Mouse (Mus musculus) adrenal gland, postnatal 36 days (tissue): Measurements from ENCODE around the gene Ttll11. TPM values are rescaled to one million over a fixed set of nuclear protein-coding genes. Genes with fewer than 3 reads are reported as not detected.

Experiments used
- DNase-seq, 2 experiments: peaks; one replicate each; pipeline ENCODE4 v3.0.0; 2021; ENCODE audit warnings: mixed read lengths in 1 of 2
- total RNA-seq, 2 experiments: library from RNA; stranded (reverse); gene quantifications; 2 replicates each; pipeline ENCODE4 v1.2.3; 2021

Gene Ttll11
- total RNA-seq, 2 experiments from 2014 or later: 1.7 to 23.0 TPM

DNA sequence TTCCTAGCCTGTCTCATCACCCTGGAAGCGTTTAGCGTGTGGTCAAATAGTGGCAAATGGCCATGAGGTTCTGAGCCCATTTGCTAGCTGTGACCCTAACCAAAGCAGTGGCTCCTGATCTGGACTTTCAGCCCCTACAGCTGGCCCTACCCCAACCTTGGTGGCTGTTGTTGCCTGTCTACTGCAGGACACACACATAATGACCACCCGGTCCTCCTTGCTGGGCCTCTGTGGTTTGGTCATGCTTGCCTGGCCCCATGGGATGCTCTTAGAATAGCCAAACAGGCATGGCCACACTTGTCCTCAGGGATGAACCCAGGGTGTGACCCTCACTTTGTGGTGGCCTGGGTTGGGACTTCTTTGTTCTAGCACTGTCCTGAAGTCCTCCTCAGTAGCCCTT is 80.0 kb downstream of the Ttll11 start:
- DNase-seq: no peak

DNA sequence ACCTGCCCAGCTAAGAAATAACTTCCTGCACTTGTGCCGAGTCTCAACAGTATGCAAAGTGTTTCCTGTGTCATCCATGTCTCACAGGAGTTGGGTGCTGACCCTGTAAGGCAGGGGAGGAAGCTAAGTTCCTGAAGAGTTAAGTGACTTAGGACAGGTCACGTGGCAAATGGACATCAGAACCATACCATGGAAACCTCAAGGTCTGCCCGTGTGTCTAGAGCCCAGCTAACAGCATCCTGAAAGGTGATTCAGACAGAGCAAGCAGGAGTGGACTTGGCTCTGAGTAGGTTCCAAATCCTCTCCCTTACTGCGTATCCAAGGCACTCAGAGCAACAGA is 80.6 kb downstream of the Ttll11 start:
- DNase-seq: no peak

DNA sequence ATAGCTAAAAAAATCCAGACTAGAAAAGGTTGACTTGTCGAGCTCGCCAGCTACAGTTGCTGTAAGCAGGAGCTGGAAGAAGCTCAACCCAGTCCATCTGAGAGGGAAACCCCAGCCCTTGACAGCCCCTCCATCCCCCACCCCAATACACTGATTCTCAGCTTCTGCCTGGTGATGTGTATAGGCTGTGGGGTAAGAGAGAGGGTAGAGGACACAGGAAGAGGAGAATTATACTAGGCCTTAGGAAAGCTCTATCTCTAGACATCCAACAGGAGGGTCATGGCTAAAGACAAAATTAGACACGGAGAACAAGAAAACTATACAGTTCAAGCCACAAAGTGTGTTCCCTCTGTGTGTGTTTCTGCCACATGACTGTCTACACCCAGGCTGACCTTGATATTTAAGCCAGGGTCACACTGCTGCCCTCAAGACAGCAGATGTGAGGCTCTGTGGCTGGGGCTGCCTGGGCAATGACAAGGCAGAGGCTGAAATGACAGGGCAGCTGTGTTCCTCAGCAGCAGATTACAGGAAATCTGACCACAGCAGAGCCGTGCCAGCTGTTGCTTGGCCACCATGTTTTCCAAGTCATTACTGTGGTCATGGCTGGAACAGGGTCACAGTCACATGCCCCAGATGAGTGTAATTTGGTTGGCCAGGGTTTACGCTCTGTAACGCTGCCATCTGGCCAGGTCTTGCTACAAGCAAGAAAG is 81.1 kb downstream of the Ttll11 start:
- peak; percentile 57 to 72 for DNase-seq

DNA sequence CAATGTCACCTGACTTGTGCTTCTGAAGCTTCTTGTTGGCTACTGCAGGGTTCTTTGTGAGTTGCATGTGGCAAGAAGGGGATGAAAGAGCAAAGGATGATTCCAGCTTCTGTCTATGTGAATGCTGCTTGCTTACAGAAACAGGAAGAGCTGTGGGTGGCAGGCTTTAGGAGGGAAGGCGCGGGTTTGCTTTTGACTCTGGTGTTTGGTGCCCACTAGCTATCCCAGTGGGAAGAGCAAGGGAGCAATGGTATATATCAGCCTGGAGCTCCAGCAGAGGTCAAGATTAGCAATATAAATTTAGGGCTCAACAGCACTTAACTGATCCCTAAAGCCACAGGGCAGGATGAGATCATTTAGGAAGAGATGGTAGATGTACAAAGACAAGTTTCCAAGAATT is 82.6 kb downstream of the Ttll11 start:
- no peak for DNase-seq

DNA sequence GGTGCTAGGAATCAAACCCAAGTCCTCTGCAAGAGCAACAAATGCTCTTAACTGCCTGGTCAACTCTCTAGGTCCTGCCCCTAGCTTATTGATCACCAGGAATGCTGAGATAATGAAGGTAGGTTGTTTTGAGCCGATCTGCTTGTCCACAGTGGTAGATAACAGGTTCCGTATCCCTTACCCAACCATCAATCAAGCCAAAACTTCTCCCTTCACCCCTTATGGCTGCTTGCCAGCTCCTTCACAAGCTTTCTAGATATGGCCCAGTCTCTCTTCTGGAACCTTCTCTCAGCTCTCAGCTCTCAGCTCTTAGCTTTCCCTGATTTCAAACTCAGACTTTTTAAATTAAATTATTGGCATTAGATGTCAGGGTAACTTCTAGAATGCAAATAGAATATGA is 85.2 kb downstream of the Ttll11 start:
- no peak for DNase-seq

DNA sequence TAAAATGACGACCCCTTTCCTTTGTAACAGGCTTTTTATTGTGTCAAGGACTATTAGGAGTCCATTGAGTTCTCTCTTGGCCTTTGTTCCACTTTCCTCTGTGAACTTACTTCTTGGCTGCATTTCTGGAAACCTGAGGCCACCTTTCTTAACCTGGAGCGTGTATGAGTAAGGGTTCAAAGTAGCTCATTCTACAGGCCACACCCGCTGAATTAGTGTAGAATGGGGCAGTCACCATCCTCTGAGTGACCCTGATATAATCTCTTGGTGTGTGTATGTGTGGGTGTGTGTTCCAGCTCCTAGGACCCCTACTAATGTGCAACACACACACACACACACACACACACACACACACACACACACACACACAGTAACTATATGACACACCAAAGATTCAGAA is 89.1 kb downstream of the Ttll11 start:
- DNase-seq: no peak

DNA sequence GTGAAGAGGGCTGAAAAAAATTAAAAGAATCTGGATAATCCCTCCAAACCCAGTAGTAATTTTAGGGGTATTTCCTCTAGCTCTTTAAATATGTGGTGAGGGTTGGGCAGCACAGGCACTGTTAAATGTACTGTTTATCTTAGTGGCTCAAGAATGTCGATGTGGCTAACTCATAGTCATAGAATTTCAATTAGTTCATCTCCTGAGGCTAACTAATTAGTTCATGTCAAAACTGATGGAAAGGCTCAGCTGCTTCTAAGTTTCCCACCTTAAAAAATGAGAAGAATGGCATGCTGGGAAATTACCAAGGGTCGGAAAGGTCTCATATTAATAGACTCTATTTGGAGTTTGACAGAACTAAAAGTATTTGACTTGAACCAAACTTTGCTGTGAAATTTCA is 89.9 kb downstream of the Ttll11 start:
- no peak for DNase-seq

DNA sequence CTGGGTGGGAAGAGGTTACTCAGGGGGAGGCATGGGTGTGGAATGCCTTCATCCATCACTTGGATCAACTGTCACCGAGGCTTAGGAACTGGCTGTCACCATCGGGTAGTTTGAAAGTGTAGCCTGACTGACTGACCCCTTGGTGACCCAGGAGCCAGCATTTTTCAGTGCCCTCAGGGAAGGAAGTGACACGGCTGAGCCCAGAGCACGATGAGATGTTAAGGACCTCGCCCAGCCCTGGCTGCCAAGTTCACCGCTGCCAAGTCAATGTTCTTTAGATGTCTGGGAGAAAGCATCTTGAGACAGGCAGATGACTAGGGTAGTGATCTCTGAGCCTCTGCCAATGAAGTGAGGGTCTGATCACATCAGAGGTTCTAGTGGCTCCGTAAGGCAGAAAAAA is 95.4 kb downstream of the Ttll11 start:
- peak in 1 of 2 experiments; percentile 16 for DNase-seq

DNA sequence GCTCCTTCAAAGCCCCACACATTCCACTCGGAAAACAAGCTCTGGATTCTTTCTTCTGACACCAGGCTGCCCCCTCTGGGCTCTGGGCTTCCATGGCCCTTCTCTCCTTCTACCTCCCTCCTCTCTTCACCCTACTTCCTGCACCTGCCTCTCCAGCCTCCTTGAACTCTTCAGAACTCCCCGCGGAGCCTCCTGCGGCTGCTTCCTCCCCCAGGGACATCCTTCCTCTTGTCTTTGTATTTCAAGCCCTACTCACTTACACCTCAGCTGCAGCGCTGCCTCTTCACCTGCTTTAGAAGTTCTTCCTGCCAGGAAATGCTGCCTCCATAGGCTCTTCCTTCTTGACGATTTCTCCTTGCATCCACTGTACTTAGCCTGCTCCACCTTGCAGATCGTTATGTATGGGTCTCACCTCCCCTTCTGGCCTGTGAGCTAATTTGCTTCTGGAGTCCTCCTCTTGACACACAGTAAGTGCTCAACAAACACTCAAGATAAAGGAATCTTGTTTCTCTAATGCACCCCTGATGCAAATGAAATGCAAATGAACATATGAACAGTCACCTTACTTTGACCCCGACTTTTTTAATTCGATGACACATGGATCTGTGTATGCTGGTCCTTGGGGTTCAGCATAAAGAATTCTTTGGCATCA is 97.3 kb downstream of the Ttll11 start:
- DNase-seq: no peak

DNA sequence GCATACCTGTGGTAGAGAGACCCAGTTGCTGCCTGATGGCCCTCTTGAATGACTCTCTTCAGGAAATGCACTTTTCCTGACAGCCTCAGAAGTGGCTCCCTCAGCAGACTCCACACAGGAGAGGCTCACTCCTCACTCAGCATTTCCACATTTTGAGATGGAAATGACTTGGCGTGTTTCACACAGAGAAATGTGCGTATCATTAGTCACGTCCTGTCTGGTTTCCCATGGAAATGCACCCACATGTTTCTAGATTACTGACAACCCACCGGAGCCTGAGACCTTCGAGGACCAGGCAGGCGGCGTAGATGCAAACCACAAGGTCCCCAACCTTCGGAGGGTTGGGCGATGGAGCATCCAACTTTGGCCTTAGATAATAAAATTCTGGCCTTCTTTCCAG is 97.8 kb downstream of the Ttll11 start:
- DNase-seq: no peak

DNA sequence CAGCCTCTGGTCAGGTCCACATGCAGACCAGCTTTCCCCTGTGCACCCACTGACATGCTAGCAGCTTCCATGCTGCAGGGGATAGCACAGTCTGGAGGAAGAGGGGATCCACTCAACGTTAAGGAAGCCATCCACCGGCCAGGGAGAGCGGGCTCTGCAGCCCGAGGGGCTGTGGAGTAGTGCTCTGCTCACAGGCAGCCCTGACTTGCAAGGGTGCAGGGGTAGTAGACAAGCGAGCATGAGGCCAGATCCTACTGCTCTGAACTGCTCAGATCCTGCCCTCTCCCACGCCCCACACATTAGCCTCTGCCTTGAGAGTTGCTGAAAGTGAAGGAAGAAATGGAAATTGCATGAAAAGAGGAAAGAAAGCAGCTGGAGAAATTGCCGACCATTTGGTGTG is 99.4 kb downstream of the Ttll11 start:
- DNase-seq: no peak

DNA sequence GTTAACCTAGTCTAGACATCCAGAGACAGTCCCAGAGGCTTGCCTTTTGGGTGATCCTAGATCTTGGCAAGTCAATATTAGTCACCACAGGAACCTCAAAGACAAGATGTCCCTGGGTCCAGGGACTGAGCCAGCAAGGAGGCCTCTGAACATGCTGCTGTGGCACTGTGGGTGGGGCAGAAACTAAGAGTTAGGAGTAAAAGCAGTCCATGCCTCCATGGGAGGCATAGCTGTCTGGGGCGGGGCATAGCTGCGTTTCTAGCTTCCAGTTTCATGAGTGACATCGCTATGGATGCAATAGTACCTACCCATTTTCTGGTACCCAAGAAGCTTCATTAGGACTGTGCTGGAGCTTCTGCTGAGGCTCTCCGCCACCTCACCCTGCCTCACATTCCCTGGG is 99.8 kb downstream of the Ttll11 start:
- no peak for DNase-seq

DNA sequence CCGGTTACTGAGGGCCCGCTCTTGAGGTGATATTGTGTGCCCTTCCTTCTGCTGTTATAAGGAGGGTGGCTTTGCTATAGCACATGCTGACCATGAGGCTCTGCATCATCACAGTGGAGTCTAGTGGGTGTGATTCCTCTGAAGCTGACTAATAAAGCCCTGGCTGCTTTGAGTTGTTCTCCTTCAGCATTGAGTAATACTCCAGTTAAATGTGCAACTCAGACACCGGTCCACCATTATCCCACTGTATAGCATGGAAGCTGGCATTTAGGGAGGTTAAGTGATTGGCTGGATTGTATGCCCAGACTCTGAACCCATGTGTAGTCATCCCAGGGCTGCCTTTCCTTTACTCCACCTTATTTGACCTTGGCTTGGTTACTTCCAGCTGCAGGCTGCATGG is 101.2 kb downstream of the Ttll11 start:
- peak in 1 of 2 experiments; percentile 25 for DNase-seq

DNA sequence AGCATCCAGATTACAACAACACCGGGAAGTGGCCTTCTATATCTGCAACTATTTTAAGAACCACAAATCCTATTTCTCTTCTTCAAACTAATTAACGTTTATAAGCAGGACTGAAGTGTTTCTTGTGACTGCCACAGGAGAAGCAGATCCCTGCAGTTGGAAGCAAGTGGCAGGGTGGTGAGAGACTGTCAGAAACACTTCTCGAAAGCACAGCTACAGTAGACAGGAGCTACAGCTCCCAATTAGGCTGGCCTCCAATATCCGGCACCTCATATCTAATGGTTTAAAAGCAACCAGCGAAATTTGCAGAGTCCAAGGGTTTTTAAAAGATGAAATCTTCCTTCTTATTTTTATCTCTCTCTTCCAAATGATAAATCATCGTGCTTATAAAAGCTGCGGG is 104.1 kb downstream of the Ttll11 start:
- DNase-seq: no peak

DNA sequence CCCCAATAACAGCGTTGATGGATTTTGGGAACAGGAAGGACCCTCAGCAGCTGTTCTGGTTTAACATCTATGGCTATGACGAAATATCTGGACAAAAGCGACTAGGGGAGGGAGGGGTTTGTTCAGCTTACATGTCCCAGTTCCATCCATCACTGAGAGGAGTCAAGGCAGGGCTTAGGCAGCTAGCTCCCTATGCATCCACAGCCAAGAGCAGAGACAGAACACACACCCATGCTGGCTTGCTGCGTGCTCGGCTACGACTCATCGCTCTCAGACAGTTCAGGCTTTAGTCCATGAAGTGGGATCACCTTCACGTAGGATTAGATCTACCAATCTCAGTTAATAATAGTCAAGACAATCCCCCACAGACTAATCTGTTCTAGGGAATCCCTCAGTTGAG is 105.3 kb downstream of the Ttll11 start:
- no peak for DNase-seq

DNA sequence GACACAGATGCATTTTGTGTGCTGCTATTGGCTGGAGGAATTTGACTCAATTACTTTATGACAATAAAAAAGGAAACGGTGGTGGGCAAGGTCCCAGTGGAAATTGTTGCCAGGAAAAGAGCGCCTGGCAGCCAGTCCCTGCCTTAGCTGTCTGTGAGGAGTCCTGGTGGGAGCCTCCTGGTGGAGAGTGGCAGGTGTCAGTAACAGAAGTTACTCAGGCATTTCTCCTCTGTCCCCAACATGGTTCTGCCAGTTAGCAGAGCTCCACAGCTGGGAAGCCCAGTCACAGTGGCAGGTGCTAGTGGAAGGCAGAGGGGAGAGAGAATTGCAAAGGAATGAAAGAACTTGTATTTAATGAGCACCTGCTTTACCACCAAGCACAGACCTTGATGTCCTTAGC is 110.5 kb downstream of the Ttll11 start:
- DNase-seq: no peak

DNA sequence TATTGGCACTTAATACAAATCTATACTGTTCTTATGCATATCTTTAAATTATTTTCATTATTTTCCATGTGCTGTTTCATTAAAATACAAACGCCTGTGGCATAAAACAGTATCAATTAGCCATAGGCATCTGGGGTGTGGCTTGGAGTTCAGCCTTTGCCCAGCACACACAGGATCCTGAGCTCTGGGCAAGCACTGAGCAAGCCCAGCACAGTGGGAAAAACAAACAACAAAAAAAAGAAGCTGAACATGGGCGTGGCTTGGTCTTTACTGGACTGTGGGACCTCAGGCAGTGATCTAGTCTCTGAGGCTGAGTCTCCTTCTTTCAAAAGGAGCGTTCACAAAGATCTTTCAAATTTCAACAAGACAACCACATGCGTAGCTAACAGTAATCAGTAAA is 116.4 kb downstream of the Ttll11 start:
- no peak for DNase-seq

DNA sequence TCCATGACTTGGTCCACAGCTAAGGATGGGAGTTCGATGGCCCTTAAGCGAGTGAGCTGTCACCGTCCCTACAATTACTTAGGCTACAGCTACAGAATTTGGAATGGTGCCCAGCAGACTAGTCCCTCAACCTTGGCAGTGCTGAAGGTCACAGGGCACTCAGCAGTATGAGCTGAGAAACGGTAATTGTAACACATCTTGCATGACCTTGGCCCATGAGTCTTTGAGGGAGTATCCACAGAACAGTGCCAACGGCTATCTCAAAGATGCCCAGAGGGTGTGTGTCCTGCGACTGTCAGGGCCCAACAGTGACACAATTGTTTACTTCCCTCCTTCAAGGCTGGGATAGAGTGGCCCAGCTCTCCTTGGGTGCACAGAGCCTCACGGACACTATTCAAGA is 118.5 kb downstream of the Ttll11 start:
- DNase-seq: peak; percentile 74 to 78

DNA sequence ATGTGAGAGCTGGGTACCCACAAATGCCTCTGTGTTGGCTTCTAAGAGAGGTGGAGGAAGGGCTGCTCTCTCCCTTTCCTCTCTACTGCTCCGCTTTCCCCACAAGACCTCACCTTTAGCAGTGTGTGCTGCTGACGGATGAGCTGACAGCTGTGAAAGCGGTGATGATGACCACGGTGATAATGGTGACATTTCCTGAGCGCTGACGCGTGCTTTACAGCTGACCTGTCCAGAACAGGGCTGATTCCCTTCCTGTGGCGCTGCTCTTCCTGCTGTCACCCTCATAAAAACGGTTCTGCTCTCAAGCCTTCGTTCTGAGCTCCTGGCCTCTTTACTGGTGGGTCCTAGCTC is 119.3 kb downstream of the Ttll11 start:
- no peak for DNase-seq

DNA sequence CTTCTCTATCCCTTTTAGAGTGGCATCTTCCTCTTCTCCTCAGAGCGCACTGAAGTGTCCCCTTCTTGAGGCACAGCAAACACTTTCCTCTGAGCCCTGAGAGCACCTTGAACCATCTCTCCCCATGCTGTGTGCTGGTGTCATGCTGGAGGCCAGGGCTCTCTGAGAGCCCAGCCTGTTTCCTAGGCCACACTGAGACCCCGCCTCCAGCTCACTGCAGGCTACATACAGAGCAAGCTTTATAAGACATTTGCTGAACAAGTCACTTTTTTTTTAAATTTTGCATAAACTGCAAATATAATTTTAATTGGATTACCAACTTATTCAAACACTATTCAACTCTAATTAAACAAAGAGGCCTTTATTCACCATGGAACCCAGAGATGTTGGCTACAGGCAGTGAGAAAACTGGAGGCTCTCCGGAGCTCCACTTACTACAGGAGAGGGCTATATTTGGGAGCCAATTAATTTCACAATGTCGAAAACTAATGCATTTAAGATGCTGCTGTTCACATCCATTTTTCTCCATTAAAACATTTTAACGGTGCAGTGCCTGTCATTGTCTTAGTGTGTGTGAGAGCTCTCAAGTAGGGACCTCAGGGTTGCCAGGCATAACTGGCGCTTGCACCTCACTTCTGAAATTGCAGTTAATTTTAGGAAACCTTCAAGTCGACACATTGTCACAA is 119.9 kb downstream of the Ttll11 start:
- DNase-seq: no peak

DNA sequence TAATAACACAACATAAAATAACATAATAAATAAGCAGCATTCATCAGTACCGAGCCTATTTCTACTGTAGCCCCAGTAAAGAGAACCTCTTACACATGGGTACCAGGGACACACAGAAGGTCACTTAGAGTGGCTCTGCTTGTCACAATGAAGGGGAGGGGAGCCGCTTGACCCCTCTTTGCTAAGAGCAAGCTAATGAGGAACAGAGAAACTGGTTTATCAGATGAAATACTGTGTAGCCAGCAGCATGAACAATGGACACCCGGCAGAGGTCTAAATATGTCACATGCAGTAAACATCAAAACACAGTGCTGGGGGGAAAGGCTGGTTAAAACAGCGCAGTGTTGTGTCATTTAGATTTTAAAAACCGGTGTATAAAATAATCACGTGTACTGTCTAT is 121.4 kb downstream of the Ttll11 start:
- no peak for DNase-seq

DNA sequence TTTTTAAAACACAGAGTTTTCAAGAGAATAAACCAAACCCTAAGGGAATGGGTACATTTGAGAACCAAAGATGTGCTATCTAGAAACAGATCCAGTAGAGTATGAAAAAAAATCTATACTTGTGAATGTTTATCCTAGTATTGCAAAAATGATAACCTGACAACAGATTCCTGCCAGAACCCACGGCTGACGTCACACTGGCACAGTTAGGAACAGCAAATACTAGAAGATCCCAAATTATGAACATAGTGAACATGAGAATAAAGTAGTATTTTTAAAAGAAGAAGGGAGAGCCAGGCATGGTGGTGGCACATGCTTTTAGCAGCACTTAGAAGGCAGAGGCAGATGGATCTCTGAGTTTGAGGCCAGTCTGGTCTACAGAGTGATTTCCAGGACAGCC is 122.8 kb downstream of the Ttll11 start:
- no peak for DNase-seq

DNA sequence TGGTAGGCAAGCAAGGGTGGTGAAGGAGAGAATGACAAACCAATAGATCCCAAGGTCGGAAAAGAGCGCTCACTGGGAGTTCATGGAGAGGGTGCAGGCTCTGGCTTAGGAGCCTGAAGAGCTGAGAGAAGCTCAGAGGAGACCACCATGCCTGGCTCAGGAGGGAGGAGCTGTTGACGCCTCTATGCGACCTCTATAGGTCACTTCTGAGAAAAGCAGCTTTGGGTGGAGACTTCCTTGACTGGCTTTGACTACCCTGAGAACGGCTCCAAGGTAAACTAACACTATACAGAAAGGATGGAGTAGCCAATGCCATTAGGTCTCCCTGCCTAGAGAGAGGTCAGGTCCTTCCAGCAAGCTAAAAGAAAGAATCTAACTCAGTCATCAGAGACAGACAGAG is 124.8 kb downstream of the Ttll11 start:
- DNase-seq: no peak

DNA sequence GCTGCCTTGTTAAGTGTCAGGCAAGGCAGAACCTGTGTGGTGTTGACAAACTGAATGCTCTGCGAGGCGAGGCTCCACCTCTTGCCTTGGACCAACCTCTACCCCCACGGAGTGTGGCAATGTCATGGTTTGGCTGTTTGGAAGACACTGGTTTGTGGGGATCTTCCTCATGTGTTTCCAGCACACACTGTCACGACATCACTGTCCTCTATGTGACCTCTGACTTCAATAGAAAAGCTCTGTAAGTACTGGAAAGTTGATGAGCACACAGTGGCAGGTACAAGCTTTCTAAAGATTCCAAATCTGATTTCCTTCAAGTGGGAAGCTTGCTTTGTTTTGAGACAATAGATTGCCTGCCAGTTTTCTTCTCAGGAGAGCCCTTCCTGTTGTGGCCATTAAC is 126.7 kb downstream of the Ttll11 start:
- DNase-seq: no peak
